Mouse (Mus musculus): Measurements from ENCODE around the gene Mogs.

- TF ChIP-seq POLR2A (IDR thresholded peaks at IDR 0.05; ENCODE audit: insufficient read length, low read depth) (no peak), CEBPB (IDR thresholded peaks at IDR 0.05; ENCODE audit: insufficient read depth, poor library complexity, severe bottlenecking) (no peak), USF1 (IDR thresholded peaks at IDR 0.05; ENCODE audit: low read depth) (no peak), TCF12 (IDR thresholded peaks at IDR 0.05; ENCODE audit: insufficient read depth, poor library complexity, severe bottlenecking) (no peak), MAX (IDR thresholded peaks at IDR 0.05; ENCODE audit: low read depth) (no peak), E2F4 (IDR thresholded peaks at IDR 0.05; ENCODE audit: insufficient read depth) (no peak), POLR2AphosphoS2 (IDR thresholded peaks at IDR 0.05; ENCODE audit: insufficient read length, low read depth) (no peak), SRF (IDR thresholded peaks at IDR 0.05; ENCODE audit: control insufficient read depth, insufficient read length, low read depth) (no peak), MYOD1 (IDR thresholded peaks at IDR 0.05; ENCODE audit: control insufficient read depth in 1 of 3, insufficient read length in 2 of 3, low read depth in 2 of 3) (no peak), REST (IDR thresholded peaks at IDR 0.05; ENCODE audit: insufficient read depth, insufficient read length) (no peak)
Measured at GRCm38 (mm10) chr6:83147280-83147679, 32.0 kb downstream of the Mogs start.
